Mouse (Mus musculus) testis, adult 2 months (tissue): Measurements from ENCODE around the gene Med24.

Experiments used
- CTCF ChIP-seq: fragments of 200-500 bp; IDR thresholded peaks from 2 replicates; pipeline ENCODE4 v1.5.1; 2012; ENCODE audit warnings: low read depth, mild to moderate bottlenecking, inconsistent platforms, low read length, moderate library complexity; ENCODE audit not compliant: control insufficient read depth, insufficient read depth, insufficient replicate concordance
- POLR2A ChIP-seq: fragments of 200-500 bp; IDR thresholded peaks from 2 replicates; pipeline ENCODE4 v1.6.1; 2012; ENCODE audit warnings: low read depth, mild to moderate bottlenecking, inconsistent platforms, low read length, moderate library complexity; ENCODE audit not compliant: control insufficient read depth

DNA sequence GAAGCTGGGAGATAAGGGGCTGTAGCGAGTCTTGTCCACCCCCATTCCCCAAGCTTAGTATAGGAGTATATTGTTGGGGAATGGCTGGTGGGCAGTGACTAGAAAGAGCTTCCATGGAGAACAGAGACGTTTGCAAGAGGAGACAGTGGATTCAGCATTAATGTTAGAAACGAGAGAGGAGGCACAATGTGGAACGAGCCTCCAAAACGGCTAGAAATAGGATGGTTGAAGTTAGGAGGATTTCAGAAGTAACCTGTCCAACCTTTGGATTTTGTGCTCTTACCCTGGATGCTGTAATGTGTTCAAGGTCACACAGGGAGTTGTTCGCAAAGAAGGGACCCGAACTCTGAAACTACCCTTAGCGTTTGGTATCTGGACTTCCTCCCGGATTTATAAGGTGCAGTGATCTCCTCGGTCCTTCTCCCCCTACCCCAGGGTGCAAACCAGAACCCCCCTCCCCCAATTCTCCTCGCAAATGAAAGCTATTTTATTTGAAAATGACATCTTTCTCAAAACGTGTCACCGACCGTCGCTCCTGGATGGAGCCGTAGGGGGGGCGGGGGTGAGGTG, 11.9 kb upstream of the Med24 start:
- TF ChIP-seq POLR2A (no peak), CTCF (no peak)
